Mouse (Mus musculus) layer of hippocampus, postnatal 25 days (tissue): ENCODE data around the gene Mov10l1. TPM values are rescaled to one million over a fixed set of nuclear protein-coding genes. Genes with fewer than 3 reads are reported as not detected.

Source experiments
- total RNA-seq, 2 experiments: library from RNA; stranded (reverse); gene quantifications; 2 replicates each; pipeline ENCODE4 v1.2.3; 2021

Mov10l1 gene
- total RNA-seq, 2 experiments from 2014 or later, result not detected

Other genes with a start within 250 kb of the Mov10l1 start
- gene Brd1, start 248.7 kb upstream of the Mov10l1 start, total RNA-seq, result 10 to 100 TPM; 48.6 to 58.2 TPM
- 10 to 100 TPM in 1 of 2 experiments, 1 to 10 TPM in 1; 9.8 to 10.0 TPM for gene Zbed4, start 231.2 kb upstream of the Mov10l1 start, total RNA-seq
- 10 to 100 TPM; 12.7 to 16.9 TPM for gene Alg12, start 163.6 kb upstream of the Mov10l1 start, total RNA-seq
- 10 to 100 TPM; 18.0 to 28.1 TPM for gene Creld2, start 163.3 kb upstream of the Mov10l1 start, total RNA-seq
- 10 to 100 TPM; 30.3 to 38.9 TPM for gene Pim3, start 120.7 kb upstream of the Mov10l1 start, total RNA-seq
- gene Ttll8, start 28.5 kb upstream of the Mov10l1 start, total RNA-seq, result 1 to 10 TPM; 1.9 to 2.1 TPM
- 100 to 1,000 TPM; 115 to 130 TPM for gene Mlc1, start 3.9 kb upstream of the Mov10l1 start, total RNA-seq
- 100 to 1,000 TPM; 161 to 170 TPM for gene Panx2, start 76.8 kb downstream of the Mov10l1 start, total RNA-seq
- 10 to 100 TPM; 20.5 to 21.2 TPM for gene Trabd, start 92.2 kb downstream of the Mov10l1 start, total RNA-seq
- gene Selenoo, start 106.2 kb downstream of the Mov10l1 start, total RNA-seq, result 10 to 100 TPM; 19.7 to 22.5 TPM
- gene Tubgcp6, start 140.2 kb downstream of the Mov10l1 start, total RNA-seq, result 10 to 100 TPM; 29.0 to 29.9 TPM
- 10 to 100 TPM; 12.5 to 16.5 TPM for gene Hdac10, start 145.8 kb downstream of the Mov10l1 start, total RNA-seq
- gene Mapk12, start 157.8 kb downstream of the Mov10l1 start, total RNA-seq, result 1 to 10 TPM; 2.7 to 5.1 TPM
- gene Mapk11, start 166.7 kb downstream of the Mov10l1 start, total RNA-seq, result 10 to 100 TPM; 20.3 to 24.8 TPM
- gene Plxnb2, start 197.9 kb downstream of the Mov10l1 start, total RNA-seq, result 10 to 100 TPM; 50.0 to 56.5 TPM
- gene Dennd6b, start 213.6 kb downstream of the Mov10l1 start, total RNA-seq, result 10 to 100 TPM; 33.3 to 42.0 TPM
- 100 to 1,000 TPM; 164 to 166 TPM for gene Ppp6r2, start 228.6 kb downstream of the Mov10l1 start, total RNA-seq